Mouse (Mus musculus) neural tube, embryonic 14.5 days (tissue): ENCODE results near the gene Wars. TPM values are rescaled to one million over a fixed set of nuclear protein-coding genes. Genes with fewer than 3 reads are reported as not detected.

Experiments
- ATAC-seq: fragments of 200-750 bp; cut with Nextera tagmentation; 2 replicates; pipeline ENCODE4 v1.8.0; 2017; ENCODE audit warnings: low read depth, mild to moderate bottlenecking, moderate TSS enrichment, moderate library complexity
- H3K27ac ChIP-seq: fragments of 300-500 bp; sonication (generic); 2 replicates; pipeline ENCODE4 v1.5.1; 2014; ENCODE audit warnings: low read depth, mild to moderate bottlenecking, control low read depth, low read length, moderate library complexity, mixed read lengths
- H3K27me3 ChIP-seq: fragments of 300-500 bp; sonication (generic); 2 replicates; pipeline ENCODE4 v1.6.1; 2014; ENCODE audit warnings: low read length; ENCODE audit not compliant: control insufficient read depth, insufficient read depth
- H3K36me3 ChIP-seq: fragments of 300-500 bp; sonication (generic); 2 replicates; pipeline ENCODE4 v1.6.1; 2014; ENCODE audit warnings: low read length, mixed read lengths; ENCODE audit not compliant: control insufficient read depth, insufficient read depth
- H3K4me1 ChIP-seq: fragments of 300-500 bp; sonication (generic); 2 replicates; pipeline ENCODE4 v1.6.1; 2014; ENCODE audit warnings: low read length; ENCODE audit not compliant: control insufficient read depth, insufficient read depth
- H3K4me2 ChIP-seq: fragments of 300-500 bp; sonication (generic); 2 replicates; pipeline ENCODE4 v1.6.1; 2014; ENCODE audit warnings: mild to moderate bottlenecking, low read depth, low read length, control low read depth
- H3K4me3 ChIP-seq: fragments of 300-500 bp; sonication (generic); 2 replicates; pipeline ENCODE4 v1.5.1; 2014; ENCODE audit warnings: low read depth, low read length, control low read depth, mixed read lengths
- H3K9ac ChIP-seq: fragments of 300-500 bp; sonication (generic); replicated peaks from 2 replicates; pipeline ENCODE4 v1.6.1; 2014; ENCODE audit warnings: low read depth, mild to moderate bottlenecking, control low read depth, low read length, mixed read lengths
- H3K9me3 ChIP-seq: fragments of 300-500 bp; sonication (generic); 2 replicates; pipeline ENCODE4 v1.6.1; 2016; ENCODE audit warnings: low read length; ENCODE audit not compliant: control insufficient read depth
- WGBS: fragments of 180-500 bp; shearing (Covaris S2); extraction: QIAGEN DNeasy Blood & Tissue Kit; methylation state at CpG from one replicate; pipeline ENCODE4 v1.1.7; 2014; 5-methylcytosine and 5-hydroxymethylcytosine counted together
- polyA plus RNA-seq: library from polyadenylated mRNA; unstranded; fragments of >200 nt; fragmentation: Nextera tagmentation; extraction: Ambion mirVana; gene quantifications from 2 replicates; pipeline ENCODE4 v1.2.1, GENCODE M21; 2014

Wars gene
- polyA plus RNA-seq, 1 experiment from 2014 or later: 102 TPM

DNA sequence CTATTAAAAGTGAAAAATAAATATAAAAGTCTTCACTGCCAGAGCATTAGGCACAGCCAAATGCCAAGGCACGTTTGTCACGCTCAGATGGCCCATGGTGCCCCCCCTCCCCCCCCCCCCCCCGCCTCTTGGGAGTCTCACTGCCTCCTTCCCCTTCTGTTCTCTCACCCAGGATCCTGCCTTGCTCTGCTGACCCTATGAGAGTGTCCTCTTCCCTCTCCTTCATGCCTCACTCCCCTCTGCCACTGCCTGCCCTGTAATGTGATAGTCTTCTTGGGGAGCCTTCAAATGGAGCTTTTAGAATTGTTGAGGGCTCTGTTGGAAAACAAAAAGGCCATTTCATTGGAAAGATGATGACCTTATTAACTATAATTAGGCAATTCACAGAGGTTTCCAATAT is 38.1 kb upstream of the Wars start:
- Histone ChIP-seq H3K36me3 (no peaks in the 10 kb centered on the region), H3K4me3 (no peak overlapping the region), H3K4me1 (0 out of 2 replicates have a peak, but pooled peaks cover 7% of the 10 kb centered on the region), H3K4me2 (no peak overlapping the region), H3K9me3 (no peaks in the 10 kb centered on the region), H3K27ac (no peak overlapping the region), H3K27me3 (no peaks in the 10 kb centered on the region), H3K9ac (no peak overlapping the region)
- WGBS: 11% methylated on average over 2 of the region's 3 CpGs
- no peak for ATAC-seq

DNA sequence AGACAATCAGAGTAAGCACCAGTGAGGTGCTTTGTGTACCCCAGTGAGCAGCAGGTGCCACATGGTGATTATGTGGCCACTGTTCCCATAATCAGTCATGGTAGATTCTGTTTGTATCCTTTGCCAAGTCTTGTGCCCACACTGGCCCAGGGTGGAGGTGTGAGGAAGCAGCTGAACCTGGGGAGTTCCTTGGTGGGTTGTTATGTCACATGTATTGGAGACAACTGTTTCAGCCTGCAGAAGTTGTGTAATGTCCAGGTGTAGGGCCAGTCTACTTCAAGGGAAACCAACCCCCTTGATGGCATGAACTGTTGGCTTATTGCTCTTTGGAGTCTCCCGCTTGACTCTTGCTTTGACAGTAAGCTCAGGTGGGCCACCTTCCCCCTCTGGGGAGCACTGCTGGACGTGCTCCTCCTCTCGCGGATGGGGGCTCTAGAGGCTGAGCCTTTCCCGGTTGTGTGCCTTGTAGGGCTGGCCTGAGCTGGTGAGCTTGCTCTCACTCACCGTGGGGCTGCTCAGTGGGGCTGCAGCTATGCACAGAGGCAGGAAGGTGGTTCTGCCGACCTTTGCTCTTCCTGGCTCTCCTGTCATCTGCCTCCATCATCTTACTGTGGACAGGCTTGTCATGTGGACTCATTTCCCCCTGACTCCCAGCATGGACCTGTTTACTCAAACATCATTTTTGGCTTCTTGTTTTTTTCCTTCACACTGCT is 37.5 kb upstream of the Wars start:
- no peak overlapping the region for H3K4me2 ChIP-seq
- H3K9ac ChIP-seq: no peak overlapping the region
- H3K4me3 ChIP-seq: no peak overlapping the region
- H3K27ac ChIP-seq: no peak overlapping the region
- ATAC-seq: no peak
- peaks cover 7% of the 10 kb centered on the region; the same call in 1 of the 2 replicates for H3K4me1 ChIP-seq
- H3K9me3 ChIP-seq: no peaks in the 10 kb centered on the region
- H3K36me3 ChIP-seq: no peaks in the 10 kb centered on the region
- no peaks in the 10 kb centered on the region for H3K27me3 ChIP-seq
- 69% methylated on average over 7 of the region's 7 CpGs for WGBS

DNA sequence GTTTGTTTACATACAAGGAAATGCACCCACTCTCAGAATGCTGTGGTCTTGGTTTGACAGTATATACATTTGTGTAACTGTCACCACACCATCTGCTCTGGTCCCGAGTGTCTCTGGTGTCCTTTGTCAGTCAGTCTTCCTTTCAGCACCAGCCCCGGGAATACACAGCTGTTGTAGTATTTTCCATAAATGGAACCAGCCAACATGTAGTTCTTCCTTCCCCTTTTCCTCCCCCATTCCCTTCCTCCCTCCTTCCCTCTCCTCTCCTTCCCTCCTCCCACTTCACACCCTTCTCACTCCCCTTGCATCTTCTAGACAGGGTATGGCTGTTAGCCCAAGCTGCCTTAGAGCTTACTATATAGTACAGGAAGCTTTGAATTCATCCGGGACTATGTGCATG is 35.5 kb upstream of the Wars start:
- Histone ChIP-seq H3K4me1 (peaks cover 12% of the 10 kb centered on the region; the same call in 1 of the 2 replicates), H3K27me3 (no peaks in the 10 kb centered on the region), H3K4me2 (no peak overlapping the region), H3K36me3 (no peaks in the 10 kb centered on the region), H3K9me3 (no peaks in the 10 kb centered on the region), H3K9ac (no peak overlapping the region), H3K4me3 (no peak overlapping the region), H3K27ac (no peak overlapping the region)
- WGBS: 70% methylated on average over 3 of the region's 3 CpGs
- ATAC-seq: no peak

DNA sequence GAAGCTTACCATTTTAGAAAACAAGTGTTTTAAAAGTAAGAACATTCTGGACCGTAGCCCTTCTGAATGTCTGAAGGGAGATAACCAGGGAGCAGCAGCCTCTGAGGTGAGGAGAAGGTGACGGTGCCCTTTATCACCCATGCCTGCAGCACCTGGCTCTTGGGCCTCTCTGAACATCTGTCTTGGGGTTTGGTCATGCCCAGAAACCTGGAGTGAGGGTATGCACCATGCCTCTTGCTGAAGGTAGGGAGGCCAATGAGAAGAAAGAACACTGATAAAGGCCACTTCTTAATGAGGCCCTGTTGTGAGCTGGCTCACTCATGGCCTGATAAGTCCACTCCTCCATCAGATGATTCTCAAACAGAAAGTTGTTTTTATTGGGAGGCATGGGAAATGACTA is 34.3 kb upstream of the Wars start:
- H3K27ac ChIP-seq: no peak overlapping the region
- no peak overlapping the region for H3K9ac ChIP-seq
- H3K27me3 ChIP-seq: no peaks in the 10 kb centered on the region
- no peak overlapping the region for H3K4me3 ChIP-seq
- 76% methylated on average over 2 of the region's 2 CpGs for whole genome bisulfite sequencing
- H3K9me3 ChIP-seq: no peaks in the 10 kb centered on the region
- no peak for ATAC-seq
- peaks cover 12% of the 10 kb centered on the region; the same call in 1 of the 2 replicates for H3K4me1 ChIP-seq
- H3K4me2 ChIP-seq: no peak overlapping the region
- H3K36me3 ChIP-seq: no peaks in the 10 kb centered on the region

DNA sequence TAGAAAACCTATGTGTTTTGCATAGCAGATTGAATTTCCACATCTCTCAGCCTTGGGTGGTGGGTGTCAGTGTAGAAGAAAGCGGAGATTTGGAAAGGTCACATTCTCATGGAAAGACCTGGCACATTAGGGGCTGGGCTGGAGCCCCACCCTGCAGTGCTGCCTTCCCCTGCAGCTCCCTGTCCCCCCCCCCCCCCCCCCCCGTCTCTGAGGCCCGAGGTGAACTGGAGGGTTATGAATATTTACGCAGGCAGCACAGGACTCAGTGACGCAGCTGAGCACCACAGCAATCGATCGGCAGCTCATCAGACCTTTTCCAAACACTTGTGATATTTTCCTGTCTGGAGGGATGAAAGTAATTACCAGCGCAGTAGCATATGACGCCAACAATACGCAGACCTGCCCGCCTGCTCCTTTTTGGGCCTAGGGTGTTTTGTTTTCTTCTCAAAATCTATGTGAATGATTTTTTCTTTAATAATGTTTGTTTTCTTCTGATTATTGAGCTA is 32.7 kb upstream of the Wars start:
- H3K9ac ChIP-seq: no peak overlapping the region
- 35% methylated on average over 9 of the region's 11 CpGs for WGBS
- no peaks in the 10 kb centered on the region for H3K36me3 ChIP-seq
- ATAC-seq: no peak
- no peak overlapping the region for H3K4me3 ChIP-seq
- no peaks in the 10 kb centered on the region for H3K9me3 ChIP-seq
- no peak overlapping the region for H3K4me2 ChIP-seq
- no peaks in the 10 kb centered on the region for H3K27me3 ChIP-seq
- H3K27ac ChIP-seq: 0 out of 2 replicates have a peak overlapping the region, but pooled peaks have one; percentile 5
- peaks cover 10% of the 10 kb centered on the region; the same call in 1 of the 2 replicates for H3K4me1 ChIP-seq

DNA sequence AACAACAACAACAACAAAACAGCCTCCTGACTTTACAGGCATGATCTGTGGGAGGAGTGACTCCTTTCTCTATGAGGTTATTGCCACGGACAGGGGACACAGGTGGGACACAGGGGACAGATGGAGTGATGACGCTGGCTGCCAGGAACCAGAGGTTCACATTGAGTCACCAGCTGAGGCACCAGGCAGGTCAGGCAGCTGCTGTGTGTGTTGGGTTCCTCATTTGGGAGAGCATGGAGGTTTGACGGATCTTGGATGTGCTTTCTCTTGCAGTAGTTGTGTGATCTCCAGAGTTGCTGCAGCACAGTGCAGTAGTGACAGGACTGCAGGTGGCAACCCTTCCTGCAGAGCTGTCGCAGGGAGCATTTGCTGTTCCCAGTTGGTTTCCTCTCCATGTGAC is 24.8 kb upstream of the Wars start:
- WGBS: 34% methylated on average over 4 of the region's 4 CpGs
- no peak overlapping the region for H3K4me2 ChIP-seq
- ATAC-seq: no peak
- no peaks in the 10 kb centered on the region for H3K36me3 ChIP-seq
- no peak overlapping the region for H3K4me3 ChIP-seq
- no peaks in the 10 kb centered on the region for H3K9me3 ChIP-seq
- H3K27me3 ChIP-seq: no peaks in the 10 kb centered on the region
- H3K4me1 ChIP-seq: peaks cover 49% of the 10 kb centered on the region
- H3K27ac ChIP-seq: no peak overlapping the region
- no peak overlapping the region for H3K9ac ChIP-seq

DNA sequence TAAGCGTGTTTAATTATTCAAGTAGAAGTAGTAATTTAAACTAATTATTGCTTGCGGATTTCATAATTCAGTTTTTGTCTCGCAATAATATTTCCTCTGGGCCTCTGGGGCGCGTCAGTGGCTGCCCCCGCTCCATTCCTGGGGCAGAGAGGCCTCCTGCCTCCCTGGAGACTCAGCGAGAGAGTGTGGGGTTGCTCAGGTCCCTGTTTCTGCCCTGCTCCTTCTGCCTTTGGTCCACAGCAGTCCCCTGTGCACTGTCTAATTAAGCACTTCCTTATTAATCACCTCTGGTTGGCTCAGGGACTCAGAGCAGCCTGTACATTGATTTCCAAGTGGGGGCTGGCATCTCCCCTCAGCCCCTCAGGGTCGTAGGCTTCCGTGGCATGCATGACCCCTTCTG is 23.5 kb upstream of the Wars start:
- 32% methylated on average over 9 of the region's 9 CpGs for WGBS
- no peaks in the 10 kb centered on the region for H3K9me3 ChIP-seq
- 0 out of 2 replicates have a peak overlapping the region, but pooled peaks have one; percentile 10 for H3K27ac ChIP-seq
- no peak for ATAC-seq
- H3K27me3 ChIP-seq: no peaks in the 10 kb centered on the region
- peaks cover 60% of the 10 kb centered on the region for H3K4me1 ChIP-seq
- no peak overlapping the region for H3K9ac ChIP-seq
- H3K4me3 ChIP-seq: no peak overlapping the region
- H3K36me3 ChIP-seq: no peaks in the 10 kb centered on the region
- H3K4me2 ChIP-seq: no peak overlapping the region

DNA sequence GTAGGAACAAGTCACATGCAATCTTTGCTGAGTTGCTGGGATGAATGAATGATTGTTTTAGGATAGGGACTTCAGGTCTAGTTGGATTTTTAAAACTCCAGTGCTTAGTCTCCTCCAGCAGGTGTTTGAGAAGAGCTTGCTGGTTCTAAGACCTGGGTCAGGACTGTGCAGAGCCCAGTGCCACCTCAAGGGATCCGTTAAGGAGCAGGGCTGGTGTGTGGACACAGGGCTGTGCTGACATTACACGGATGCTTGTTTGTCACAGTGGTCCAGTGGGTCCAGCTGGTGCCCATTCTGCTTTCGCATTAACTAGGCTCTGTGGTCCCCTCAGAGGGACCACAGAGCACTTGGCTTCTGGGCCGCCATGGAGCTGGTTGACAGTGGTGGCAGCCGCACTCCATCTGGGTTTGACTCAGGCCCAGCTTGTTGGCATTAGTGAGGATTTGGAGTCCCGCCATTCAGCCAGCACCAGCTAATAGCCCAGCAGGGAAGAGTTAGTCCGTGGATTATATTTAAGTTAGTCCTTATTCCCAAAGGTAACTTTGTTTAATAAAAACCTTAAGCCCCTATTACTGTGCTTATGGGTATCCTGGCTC is 22.6 kb upstream of the Wars start:
- no peak overlapping the region for H3K9ac ChIP-seq
- no peak overlapping the region for H3K4me3 ChIP-seq
- 38% methylated on average over 7 of the region's 7 CpGs for WGBS
- no peaks in the 10 kb centered on the region for H3K9me3 ChIP-seq
- ATAC-seq: peak; percentile 52
- peak overlapping the region; percentile 5; the same call in 1 of the 2 replicates for H3K27ac ChIP-seq
- peaks cover 60% of the 10 kb centered on the region for H3K4me1 ChIP-seq
- H3K36me3 ChIP-seq: no peaks in the 10 kb centered on the region
- no peak overlapping the region for H3K4me2 ChIP-seq
- no peaks in the 10 kb centered on the region for H3K27me3 ChIP-seq

DNA sequence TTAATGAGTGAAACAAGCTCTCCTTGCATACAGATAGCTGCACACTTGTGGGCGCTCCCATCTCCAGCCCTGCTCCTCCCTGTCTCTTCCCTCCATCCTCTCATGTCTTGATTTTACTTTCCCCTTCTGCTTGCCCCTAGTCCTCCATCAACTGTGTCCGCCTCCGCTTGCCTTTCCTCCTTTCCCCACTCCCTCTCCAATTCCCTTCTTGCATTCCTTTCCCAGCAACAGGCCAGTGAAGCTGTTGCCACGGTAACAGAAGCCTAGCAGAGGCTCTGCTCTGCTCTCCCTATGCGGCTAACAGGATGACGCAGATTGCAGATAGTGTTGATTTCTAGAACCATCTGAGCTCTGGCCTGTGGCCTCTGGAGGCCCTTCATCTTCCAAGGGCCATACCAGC is 21.9 kb upstream of the Wars start:
- H3K4me3 ChIP-seq: no peak overlapping the region

More for the DNA sequence above, 21.9 kb upstream of the Wars start:
- no peak overlapping the region for H3K4me2 ChIP-seq
- no peaks in the 10 kb centered on the region for H3K9me3 ChIP-seq
- WGBS: 11% methylated on average over 6 of the region's 6 CpGs
- H3K4me1 ChIP-seq: peaks cover 60% of the 10 kb centered on the region
- no peaks in the 10 kb centered on the region for H3K36me3 ChIP-seq
- no peak overlapping the region for H3K9ac ChIP-seq
- H3K27me3 ChIP-seq: no peaks in the 10 kb centered on the region
- peak overlapping the region; percentile 5; the same call in 1 of the 2 replicates for H3K27ac ChIP-seq
- peak; percentile 77; the same call in 1 of the 2 replicates for ATAC-seq
